Mouse (Mus musculus): ENCODE data around the gene Tbc1d14.

DNA sequence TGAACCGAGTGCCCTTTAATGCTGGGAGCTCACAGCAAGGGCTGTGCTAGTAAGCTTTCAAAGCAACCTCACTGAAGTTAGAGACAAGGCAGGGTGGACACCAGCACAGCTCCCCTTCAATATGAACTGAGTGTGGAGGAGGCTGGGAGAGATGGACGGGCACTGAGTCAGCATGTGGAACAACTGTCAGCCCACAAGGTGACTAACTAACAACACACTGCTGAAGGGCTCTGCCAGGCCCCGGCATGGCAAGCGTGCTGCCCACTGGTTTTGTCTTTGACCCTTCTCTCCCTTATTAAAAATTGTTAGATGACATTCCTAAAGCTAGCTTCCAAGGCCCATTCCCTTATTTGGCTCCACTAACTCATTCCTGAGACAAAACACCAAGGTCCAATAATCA is 135.4 kb downstream of the Tbc1d14 start:
- TF ChIP-seq ZNF384 (IDR thresholded peaks at IDR 0.05; ENCODE audit: low read depth, low read length) (no peak), HCFC1 (IDR thresholded peaks at IDR 0.05; ENCODE audit: borderline replicate concordance, insufficient read depth, low read length) (no peak)
